Mouse (Mus musculus): Measurements from ENCODE around the gene Mbd6.
A peak's percentile ranks its signal among the peaks of the same experiment; 100 is the strongest.

DNA sequence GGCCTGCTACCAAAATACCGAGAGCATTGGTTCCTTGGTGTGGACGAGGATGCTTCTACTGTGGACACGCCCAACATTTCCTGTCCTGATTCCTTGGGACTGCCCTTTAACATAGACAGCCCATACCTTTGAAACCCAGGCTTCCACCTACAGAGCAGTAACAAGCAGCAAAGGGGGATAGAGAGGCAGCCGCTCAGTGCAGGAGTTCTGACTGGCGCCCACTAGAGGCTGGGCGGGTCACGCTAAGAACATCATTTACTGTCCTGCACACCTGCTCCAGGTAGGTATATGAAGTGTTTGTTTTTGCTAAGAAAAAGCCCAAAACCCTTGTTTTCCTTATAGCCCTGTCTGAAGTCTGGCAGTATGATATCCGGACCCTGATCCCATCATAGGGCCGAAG lies 55.7 kb downstream of the Mbd6 start:
- TF ChIP-seq CTCF (IDR thresholded peaks at IDR 0.05; ENCODE audit: control insufficient read depth, insufficient read depth, low read length) (peak; percentile 43; the same call in 1 of the 2 replicates), POLR2A (IDR thresholded peaks at IDR 0.05; ENCODE audit: borderline replicate concordance, control insufficient read depth, low read depth, low read length) (no peak)

All from bone marrow, adult 2 months (tissue).